Mouse (Mus musculus): ENCODE results near the gene Dnajc17. TPM values are rescaled to one million over a fixed set of nuclear protein-coding genes. Genes with fewer than 3 reads are reported as not detected.

Gene Dnajc17
- polyA plus RNA-seq, 2 experiments: 18.0 to 33.1 TPM

GRCm38 (mm10) chr2:119170282-119170681 lies 38.3 kb downstream of the Dnajc17 start:
- DNase-seq (ENCODE audit: low spot score) (no peak), ATAC-seq (ENCODE audit: low FRiP score, low read depth) (no peak)
- 83% methylated on average over 2 of the region's 2 CpGs for WGBS
- no peak overlapping the region for H3K9ac ChIP-seq (ENCODE audit: low read depth, low read length, severe bottlenecking)
- peaks cover 14% of the 10 kb centered on the region for H3K4me1 ChIP-seq (ENCODE audit: control insufficient read depth, insufficient read depth, low read length)
- 0 out of 2 replicates have a peak, but pooled peaks cover 6% of the 10 kb centered on the region for H3K27me3 ChIP-seq (ENCODE audit: control insufficient read depth, insufficient read depth, low read length)
- H3K27ac ChIP-seq (replicated peaks; ENCODE audit: low read depth, low read length): no peak overlapping the region
- TF ChIP-seq POLR2A (IDR thresholded peaks at IDR 0.05; ENCODE audit: borderline replicate concordance, extremely low read depth, insufficient read depth, insufficient read length): no peak
- H3K9me3 ChIP-seq (ENCODE audit: control insufficient read depth, low read length): no peaks in the 10 kb centered on the region
- H3K36me3 ChIP-seq (ENCODE audit: control insufficient read depth, insufficient read depth, low read length): peaks cover 7% of the 10 kb centered on the region; the same call in 1 of the 2 replicates
- no peak overlapping the region for H3K4me2 ChIP-seq (replicated peaks; ENCODE audit: low read depth, low read length, severe bottlenecking)
- H3K4me3 ChIP-seq (replicated peaks; ENCODE audit: low read length): no peak overlapping the region

DNA sequence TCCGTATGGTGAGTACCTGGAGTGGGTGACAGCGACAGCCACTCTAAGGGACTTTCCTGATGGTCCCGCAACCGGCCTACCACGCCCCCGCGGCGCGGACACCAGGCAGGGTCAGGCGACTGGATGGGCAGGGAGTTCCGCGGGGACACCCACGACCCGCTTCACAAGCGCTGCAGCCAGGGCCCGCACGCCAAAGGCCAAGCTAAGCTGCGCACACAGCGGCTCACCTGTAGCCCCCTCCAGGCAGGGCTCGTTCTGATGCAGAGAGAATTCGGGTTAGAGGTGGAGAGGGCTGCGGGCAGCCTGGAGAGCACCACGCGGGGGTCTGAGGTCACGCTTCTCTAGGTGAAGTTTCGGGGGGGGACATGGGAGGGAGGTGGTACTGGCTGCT lies 40.7 kb downstream of the Dnajc17 start:
- no peak for TF ChIP-seq POLR2A (IDR thresholded peaks at IDR 0.05; ENCODE audit: borderline replicate concordance, extremely low read depth, insufficient read depth, insufficient read length)
- Histone ChIP-seq H3K9ac (ENCODE audit: low read depth, low read length, severe bottlenecking) (peak overlapping the region; percentile 50), H3K36me3 (ENCODE audit: control insufficient read depth, insufficient read depth, low read length) (peaks cover 6% of the 10 kb centered on the region; the same call in 1 of the 2 replicates), H3K4me1 (ENCODE audit: control insufficient read depth, insufficient read depth, low read length) (peaks cover 9% of the 10 kb centered on the region), H3K4me3 (replicated peaks; ENCODE audit: low read length) (peak overlapping the region; percentile 46), H3K4me2 (replicated peaks; ENCODE audit: low read depth, low read length, severe bottlenecking) (peak overlapping the region; percentile 75), H3K27me3 (ENCODE audit: control insufficient read depth, insufficient read depth, low read length) (0 out of 2 replicates have a peak, but pooled peaks cover 6% of the 10 kb centered on the region), H3K9me3 (ENCODE audit: control insufficient read depth, low read length) (no peaks in the 10 kb centered on the region), H3K27ac (replicated peaks; ENCODE audit: low read depth, low read length) (no peak overlapping the region)
- DNase-seq (ENCODE audit: low spot score): no peak
- peak; percentile 4; the same call in 1 of the 2 replicates for ATAC-seq (ENCODE audit: low FRiP score, low read depth)
- WGBS: 4% methylated on average over 21 of the region's 26 CpGs

- Histone ChIP-seq H3K36me3 (ENCODE audit: control insufficient read depth, insufficient read depth, low read length) (peaks cover 2% of the 10 kb centered on the region; the same call in 1 of the 2 replicates), H3K4me2 (replicated peaks; ENCODE audit: low read depth, low read length, severe bottlenecking) (peak within 1 kb of the TSS; percentile 75), H3K9me3 (ENCODE audit: control insufficient read depth, low read length) (no peaks in the 10 kb centered on the region), H3K9ac (ENCODE audit: low read depth, low read length, severe bottlenecking) (peak within 1 kb of the TSS; percentile 50), H3K27me3 (ENCODE audit: control insufficient read depth, insufficient read depth, low read length) (0 out of 2 replicates have a peak, but pooled peaks cover 6% of the 10 kb centered on the region), H3K4me3 (replicated peaks; ENCODE audit: low read length) (peak within 1 kb of the TSS; percentile 46), H3K4me1 (ENCODE audit: control insufficient read depth, insufficient read depth, low read length) (peaks cover 8% of the 10 kb centered on the region), H3K27ac (replicated peaks; ENCODE audit: low read depth, low read length) (no peak within 1 kb of the TSS)
- TF ChIP-seq POLR2A (IDR thresholded peaks at IDR 0.05; ENCODE audit: borderline replicate concordance, extremely low read depth, insufficient read depth, insufficient read length): no peak
- ATAC-seq (ENCODE audit: low FRiP score, low read depth): peak; percentile 60
- 1% methylated on average over 55 of the region's 60 CpGs for WGBS
- peak; percentile 68 for DNase-seq (ENCODE audit: low spot score)
These were observed 41.4 kb downstream of the Dnajc17 start, which contains the start of gene Gchfr for GRCm38 (mm10) chr2:119166901-119167865. Gene Gchfr, plus strand, starts transcription at chr2:119167773.

GRCm38 (mm10) chr2:119165401-119165800 lies 43.2 kb downstream of the Dnajc17 start:
- no peak for TF ChIP-seq POLR2A (IDR thresholded peaks at IDR 0.05; ENCODE audit: borderline replicate concordance, extremely low read depth, insufficient read depth, insufficient read length)
- Histone ChIP-seq H3K4me3 (replicated peaks; ENCODE audit: low read length) (no peak overlapping the region), H3K9me3 (ENCODE audit: control insufficient read depth, low read length) (no peaks in the 10 kb centered on the region), H3K36me3 (ENCODE audit: control insufficient read depth, insufficient read depth, low read length) (no peaks in the 10 kb centered on the region), H3K9ac (ENCODE audit: low read depth, low read length, severe bottlenecking) (no peak overlapping the region), H3K4me1 (ENCODE audit: control insufficient read depth, insufficient read depth, low read length) (peaks cover 8% of the 10 kb centered on the region), H3K27ac (replicated peaks; ENCODE audit: low read depth, low read length) (no peak overlapping the region), H3K27me3 (ENCODE audit: control insufficient read depth, insufficient read depth, low read length) (0 out of 2 replicates have a peak, but pooled peaks cover 6% of the 10 kb centered on the region), H3K4me2 (replicated peaks; ENCODE audit: low read depth, low read length, severe bottlenecking) (no peak overlapping the region)
- DNase-seq (ENCODE audit: low spot score) (no peak), ATAC-seq (ENCODE audit: low FRiP score, low read depth) (no peak)

- H3K27me3 ChIP-seq (ENCODE audit: control insufficient read depth, insufficient read depth, low read length): 0 out of 2 replicates have a peak, but pooled peaks cover 6% of the 10 kb centered on the region
- TF ChIP-seq POLR2A (IDR thresholded peaks at IDR 0.05; ENCODE audit: borderline replicate concordance, extremely low read depth, insufficient read depth, insufficient read length): no peak
- 82% methylated on average over 4 of the region's 4 CpGs for WGBS
- no peaks in the 10 kb centered on the region for H3K9me3 ChIP-seq (ENCODE audit: control insufficient read depth, low read length)
- no peaks in the 10 kb centered on the region for H3K36me3 ChIP-seq (ENCODE audit: control insufficient read depth, insufficient read depth, low read length)
- DNase-seq (ENCODE audit: low spot score): no peak
- H3K4me1 ChIP-seq (ENCODE audit: control insufficient read depth, insufficient read depth, low read length): peaks cover 8% of the 10 kb centered on the region
- no peak overlapping the region for H3K9ac ChIP-seq (ENCODE audit: low read depth, low read length, severe bottlenecking)
- no peak for ATAC-seq (ENCODE audit: low FRiP score, low read depth)
- no peak overlapping the region for H3K4me2 ChIP-seq (replicated peaks; ENCODE audit: low read depth, low read length, severe bottlenecking)
- no peak overlapping the region for H3K27ac ChIP-seq (replicated peaks; ENCODE audit: low read depth, low read length)
- H3K4me3 ChIP-seq (replicated peaks; ENCODE audit: low read length): no peak overlapping the region
These were observed 44.6 kb downstream of the Dnajc17 start for GRCm38 (mm10) chr2:119163999-119164398.

Data from limb, embryonic 14.5 days (tissue).